12 mouse cellular contexts compared by ENCODE assay signal in genomic region chr7:34651381-34651780, GRCm38 (mm10). TPM values are rescaled to one million over a fixed set of nuclear protein-coding genes. Genes with fewer than 3 reads are reported as not detected.
DNase-seq lines count a peak whose midpoint lies in the region; ATAC-seq lines count a peak whose summit lies in the region.
"Had no signal": no experiment of that assay in that cellular context is flagged by ENCODE, and none has a peak within 500 bp of the region (broad histone marks: within the 10 kb centered on the region; RNA-seq: fewer than 3 reads in every experiment).

No protein-coding gene starts in this region.

- H3K9ac ChIP-seq in forebrain, embryonic 11.5 days (ENCODE audit: low read length) = peak overlapping the region; percentile 44
- peak overlapping the region; percentile 15; the same call in 1 of the 2 replicates for H3K9ac ChIP-seq in hindbrain, embryonic 16.5 days (ENCODE audit: low read depth, low read length)
- peak overlapping the region; percentile 57 for H3K9ac ChIP-seq in midbrain, embryonic 16.5 days (ENCODE audit: low read depth, low read length)

- peaks cover 15% of the 10 kb centered on the region for H3K4me1 ChIP-seq in forebrain, embryonic 11.5 days (replicated peaks; ENCODE audit: control insufficient read depth, insufficient read depth, low read length)
- H3K4me1 ChIP-seq in hindbrain, embryonic 16.5 days (ENCODE audit: control insufficient read depth, insufficient read depth, low read depth, low read length) = peaks cover 20% of the 10 kb centered on the region
- H3K4me1 ChIP-seq in midbrain, embryonic 16.5 days (ENCODE audit: control insufficient read depth, insufficient read depth, low read length) = peaks cover 25% of the 10 kb centered on the region

- H3K9me3 ChIP-seq in forebrain, embryonic 11.5 days (ENCODE audit: control insufficient read depth, low read length) = no peaks in the 10 kb centered on the region
- no peaks in the 10 kb centered on the region for H3K9me3 ChIP-seq in hindbrain, embryonic 16.5 days (ENCODE audit: control insufficient read depth, low read length)
- H3K9me3 ChIP-seq in midbrain, embryonic 16.5 days (replicated peaks; ENCODE audit: control insufficient read depth, low read length, poor library complexity, severe bottlenecking) = no peaks in the 10 kb centered on the region

- no peak for ATAC-seq in forebrain, embryonic 11.5 days (replicated peaks; ENCODE audit: low FRiP score)
- no peak for ATAC-seq in hindbrain, embryonic 16.5 days
- no peak for ATAC-seq in midbrain, embryonic 16.5 days

- peaks cover 21% of the 10 kb centered on the region for H3K36me3 ChIP-seq in forebrain, embryonic 11.5 days (ENCODE audit: control insufficient read depth, insufficient read depth, low read length)
- peaks cover 11% of the 10 kb centered on the region for H3K36me3 ChIP-seq in hindbrain, embryonic 16.5 days (ENCODE audit: control insufficient read depth, insufficient read depth, low read length)
- H3K36me3 ChIP-seq in midbrain, embryonic 16.5 days (ENCODE audit: control insufficient read depth, insufficient read depth, low read length) = peaks cover 17% of the 10 kb centered on the region
- H3K36me3 ChIP-seq: G1E had no signal

- peak overlapping the region; percentile 55 for H3K4me2 ChIP-seq in forebrain, embryonic 11.5 days (ENCODE audit: low read depth, low read length, severe bottlenecking)
- peak overlapping the region; percentile 95 for H3K4me2 ChIP-seq in hindbrain, embryonic 16.5 days (ENCODE audit: low read length)
- peak overlapping the region; percentile 98 for H3K4me2 ChIP-seq in midbrain, embryonic 16.5 days (ENCODE audit: low read length)

- H3K27me3 ChIP-seq in forebrain, embryonic 11.5 days (ENCODE audit: control insufficient read depth, insufficient read depth, low read length) = no peaks in the 10 kb centered on the region
- no peaks in the 10 kb centered on the region for H3K27me3 ChIP-seq in hindbrain, embryonic 16.5 days (replicated peaks; ENCODE audit: control insufficient read depth, insufficient read depth, low read length)
- no peaks in the 10 kb centered on the region for H3K27me3 ChIP-seq in midbrain, embryonic 16.5 days (ENCODE audit: control insufficient read depth, insufficient read depth, low read depth, low read length)

- DNase-seq in embryo, embryonic 11 days = peak; percentile 34
- DNase-seq in embryo, embryonic 10 days (ENCODE audit: low spot score) = no peak
- DNase-seq in forebrain, embryonic 11.5 days (ENCODE audit: low spot score) = peak; percentile 49
- DNase-seq in thymus, postnatal 0 days (ENCODE audit: low spot score) = no peak
- DNase-seq in thymus, postnatal 25 days = no peak
- no peak for DNase-seq in right cerebral cortex, postnatal 36 days (ENCODE audit: low spot score in 2 of 2)
- DNase-seq: gastrocnemius, postnatal 36 days; left cerebral cortex, postnatal 4 days; lung, postnatal 36 days had no signal

- H3K27ac ChIP-seq in forebrain, embryonic 11.5 days (ENCODE audit: low read depth, low read length) = peak overlapping the region; percentile 60; the same call in 1 of the 2 replicates
- H3K27ac ChIP-seq in hindbrain, embryonic 16.5 days (ENCODE audit: low read depth, low read length) = no peak overlapping the region
- peak overlapping the region; percentile 43; the same call in 1 of the 2 replicates for H3K27ac ChIP-seq in midbrain, embryonic 16.5 days (ENCODE audit: low read length)

- H3K4me3 ChIP-seq in forebrain, embryonic 11.5 days (ENCODE audit: low read depth, low read length) = peak overlapping the region; percentile 76
- peak overlapping the region; percentile 63; the same call in 1 of the 2 replicates for H3K4me3 ChIP-seq in hindbrain, embryonic 16.5 days (ENCODE audit: low read length)
- H3K4me3 ChIP-seq in midbrain, embryonic 16.5 days (ENCODE audit: low read depth, low read length) = peak overlapping the region; percentile 71

- WGBS in forebrain, embryonic 11.5 days = 19% methylated on average over 2 of the region's 2 CpGs
- 13% methylated on average over 2 of the region's 2 CpGs for WGBS in hindbrain, embryonic 16.5 days
- 14% methylated on average over 2 of the region's 2 CpGs for WGBS in midbrain, embryonic 16.5 days

RNA-seq across cellular contexts. Expression of gene Kctd15, which starts 5.2 kb away (rescaled TPM):
- 22.4 and 24.3 TPM in 2 replicates for polyA plus RNA-seq in forebrain, embryonic 11.5 days (2014; fragmentation: Nextera tagmentation; extraction: Ambion mirVana)
- 18.0 and 21.6 TPM in 2 replicates for polyA plus RNA-seq in hindbrain, embryonic 16.5 days (2015; fragmentation: Nextera tagmentation; extraction: Ambion mirVana)
- polyA plus RNA-seq in midbrain, embryonic 16.5 days (2015; fragmentation: Nextera tagmentation; extraction: Ambion mirVana) = 24.8 and 26.5 TPM in 2 replicates
- polyA plus RNA-seq in thymus, postnatal 0 days (2015; fragmentation: Nextera tagmentation; extraction: Ambion mirVana) = 5.7 and 8.0 TPM in 2 replicates
- polyA plus RNA-seq: G1E had no signal

Comparison
In these comparisons a context has a peak if more than half of its experiments do, and no peak if none do; other contexts are left out.
1. DNase-seq: peak in embryo, embryonic 11 days (single experiment) and forebrain, embryonic 11.5 days (single experiment); none in embryo, embryonic 10 days (single experiment), thymus, postnatal 0 days (single experiment), thymus, postnatal 25 days (single experiment) and right cerebral cortex, postnatal 36 days (0 of 2).
2. Peak in every context shown above with its lines, with median percentiles within 50 percentile points of each other: H3K4me2 ChIP-seq, H3K4me3 ChIP-seq and H3K9ac ChIP-seq.